Mouse (Mus musculus): ENCODE data around the gene Rapgef2. TPM values are rescaled to one million over a fixed set of nuclear protein-coding genes. Genes with fewer than 3 reads are reported as not detected.

The Rapgef2 gene
- 3.3 TPM for polyA plus RNA-seq (2015; fragmentation: Illumina TruSeq; extraction: RNeasy Lipid Tissue Mini Kit (QIAGEN cat#74804); ENCODE audit: insufficient read depth, low read depth, low replicate concordance)

DNA sequence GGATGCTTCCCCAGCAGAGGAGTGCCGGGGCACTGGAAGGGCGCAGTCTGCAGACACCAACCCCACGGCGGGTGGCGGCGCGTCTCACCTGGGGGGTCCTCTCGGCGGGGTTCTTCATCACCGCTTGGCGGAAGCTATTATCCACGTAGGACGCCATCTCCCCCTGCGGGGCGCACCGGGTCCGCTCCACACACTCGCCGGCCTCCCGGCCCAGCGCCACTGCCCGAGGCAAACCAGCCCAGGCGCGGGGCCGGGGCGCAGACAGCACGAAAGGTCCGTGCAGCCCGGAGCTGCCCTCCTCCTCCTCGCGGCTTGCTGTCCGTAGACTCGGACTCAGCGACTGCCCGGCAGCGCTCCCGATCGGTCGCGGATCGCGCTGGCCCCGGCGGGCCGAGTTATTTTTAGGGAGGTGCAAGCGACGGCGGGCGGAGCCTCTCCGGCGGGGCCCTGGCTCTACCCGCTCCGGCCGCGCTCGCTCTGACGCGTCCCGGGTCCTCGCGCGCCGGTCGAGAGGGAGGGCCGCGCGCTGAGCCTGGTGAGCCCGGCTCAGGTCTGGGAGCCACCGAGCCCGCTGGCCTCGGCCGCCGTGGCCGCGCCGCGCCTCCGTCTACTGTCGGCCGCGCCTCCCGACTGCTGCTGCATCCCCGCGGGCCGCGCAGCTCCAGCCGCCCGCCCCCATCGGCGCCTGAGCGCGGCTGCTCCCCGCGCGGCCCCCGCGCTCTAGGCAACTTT, at the start of gene Rapgef2:
Rapgef2 (minus strand) TSS at position 142 of the 732 bp plus-strand sequence.

Other genes starting within 250 kb of the Rapgef2 start
- not detected for gene Gm17359, start 50.1 kb upstream of the Rapgef2 start, polyA plus RNA-seq (2015; fragmentation: Illumina TruSeq; extraction: RNeasy Lipid Tissue Mini Kit (QIAGEN cat#74804); ENCODE audit: insufficient read depth, low read depth, low replicate concordance)

Data from pancreas, adult 10 weeks (tissue).